Mouse (Mus musculus): ENCODE data around the gene Ramac.

DNA sequence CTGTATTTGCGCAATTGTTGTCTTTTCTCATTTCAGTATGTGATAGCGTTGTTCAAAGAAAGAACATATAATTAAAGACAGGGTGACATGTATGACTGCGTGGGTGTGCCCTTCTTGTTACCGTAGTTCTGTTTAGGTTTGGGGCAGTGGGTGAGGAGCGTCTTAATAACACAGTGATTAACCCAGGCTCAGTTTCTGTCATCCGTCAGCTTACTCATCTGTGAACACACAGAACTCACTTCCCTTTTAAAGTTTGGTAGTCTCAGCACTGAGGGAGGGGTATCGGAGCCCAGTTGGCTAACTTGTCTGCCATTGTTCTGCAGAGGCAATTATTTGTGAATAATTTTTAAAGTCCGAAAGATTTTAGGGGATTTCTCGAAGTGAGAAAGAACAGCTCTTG lies 35.0 kb upstream of the Ramac start:
- no peak for TF ChIP-seq CTCF (IDR thresholded peaks at IDR 0.05)
- no peak for TF ChIP-seq POLR2A (IDR thresholded peaks at IDR 0.05; ENCODE audit: insufficient read depth, low read depth, low read length)
- no peak for TF ChIP-seq EP300 (IDR thresholded peaks at IDR 0.05; ENCODE audit: insufficient read depth, low read depth, low read length)

Measured in heart, adult 2 months (tissue).